Mouse (Mus musculus): ENCODE measurements around the gene Scn1a.

GRCm38 (mm10) chr2:66346622-66347021 lies 94.0 kb downstream of the Scn1a start:
- TF ChIP-seq CHD1 (IDR thresholded peaks at IDR 0.05; ENCODE audit: low read depth, low read length) (no peak), TCF12 (IDR thresholded peaks at IDR 0.05; ENCODE audit: low read depth, low read length) (no peak), POLR2A (IDR thresholded peaks at IDR 0.05; ENCODE audit: low read depth, low read length) (no peak), PAX5 (IDR thresholded peaks at IDR 0.05; ENCODE audit: low read length) (no peak), ETS1 (conservative IDR thresholded peaks at IDR 0.05; ENCODE audit: low read depth, low read length) (no peak)
